Mouse (Mus musculus): ENCODE measurements around the gene Ggt1. TPM values are rescaled to one million over a fixed set of nuclear protein-coding genes. Genes with fewer than 3 reads are reported as not detected.
"Not testable (repeated sequence)": the region's sequence is repeated elsewhere in the genome, so short reads cannot be mapped to it uniquely, and the experiment has no call there.

Ggt1 gene
- total and polyA plus RNA-seq, 2 experiments from 2014 or later, result 2.3 to 3.8 TPM

GRCm38 (mm10) chr10:75516038-75516723, 45.2 kb upstream of the Ggt1 start:
- no peak for DNase-seq
- TF ChIP-seq CTCF (IDR thresholded peaks at IDR 0.05; ENCODE audit: low read depth), result no peak

GRCm38 (mm10) chr10:75516724-75517072, 44.7 kb upstream of the Ggt1 start:
- WGBS, result 1% methylated on average over 12 of the region's 12 CpGs
- Histone ChIP-seq H3K4me1 (ENCODE audit: insufficient read depth) (peaks cover 18% of the 10 kb centered on the region), H3K9ac (peak overlapping the region; percentile 93), H3K9me3 (ENCODE audit: low read length) (no peaks in the 10 kb centered on the region), H3K27me3 (ENCODE audit: insufficient read depth, low read length) (no peaks in the 10 kb centered on the region), H3K4me3 (ENCODE audit: low read depth, low read length) (peak overlapping the region; percentile 72), H3K27ac (ENCODE audit: low read depth, low read length) (peak overlapping the region; percentile 95), H3K36me3 (ENCODE audit: insufficient read depth) (peaks cover 19% of the 10 kb centered on the region), H3K4me2 (ENCODE audit: low read depth) (peak overlapping the region; percentile 85)
- DNase-seq (no peak), ATAC-seq (no peak)
- TF ChIP-seq CTCF (IDR thresholded peaks at IDR 0.05; ENCODE audit: low read depth), result no peak

More at GRCm38 (mm10) chr10:75516038-75516723, 45.2 kb upstream of the Ggt1 start:
- H3K9me3 ChIP-seq (ENCODE audit: low read length), result no peaks in the 10 kb centered on the region
- H3K27me3 ChIP-seq (ENCODE audit: insufficient read depth, low read length), result no peaks in the 10 kb centered on the region
- peak overlapping the region; percentile 95 for H3K27ac ChIP-seq (ENCODE audit: low read depth, low read length)
- H3K4me3 ChIP-seq (ENCODE audit: low read depth, low read length), result peak overlapping the region; percentile 72
- WGBS, result 27% methylated on average over 8 of the region's 8 CpGs
- peaks cover 20% of the 10 kb centered on the region for H3K36me3 ChIP-seq (ENCODE audit: insufficient read depth)
- peaks cover 18% of the 10 kb centered on the region for H3K4me1 ChIP-seq (ENCODE audit: insufficient read depth)
- H3K4me2 ChIP-seq (ENCODE audit: low read depth), result peak overlapping the region; percentile 85
- H3K9ac ChIP-seq, result peak overlapping the region; percentile 93
- no peak for ATAC-seq

- H3K36me3 ChIP-seq (ENCODE audit: insufficient read depth), result peaks cover 19% of the 10 kb centered on the region; the same call in 1 of the 2 replicates
- peak; percentile 15; the same call in 1 of the 2 replicates for TF ChIP-seq CTCF (IDR thresholded peaks at IDR 0.05; ENCODE audit: low read depth)
- H3K27me3 ChIP-seq (ENCODE audit: insufficient read depth, low read length), result no peaks in the 10 kb centered on the region
- DNase-seq (peak; percentile 93), ATAC-seq (peak; percentile 91)
- WGBS, result 2% methylated on average over 43 of the region's 52 CpGs
- H3K9me3 ChIP-seq (ENCODE audit: low read length), result no peaks in the 10 kb centered on the region
- H3K4me2 ChIP-seq (ENCODE audit: low read depth), result peak within 1 kb of the TSS; percentile 85
- peak within 1 kb of the TSS; percentile 72 for H3K4me3 ChIP-seq (ENCODE audit: low read depth, low read length)
- H3K27ac ChIP-seq (ENCODE audit: low read depth, low read length), result peak within 1 kb of the TSS; percentile 95
- peaks cover 18% of the 10 kb centered on the region for H3K4me1 ChIP-seq (ENCODE audit: insufficient read depth)
- H3K9ac ChIP-seq, result peak within 1 kb of the TSS; percentile 93
These were observed 44.2 kb upstream of the Ggt1 start, which contains the start of gene Snrpd3 for GRCm38 (mm10) chr10:75517073-75517757. Snrpd3 (plus strand) TSS chr10:75517551.

- peak within 1 kb of the TSS; percentile 85 for H3K4me2 ChIP-seq (ENCODE audit: low read depth)
- no peaks in the 10 kb centered on the region for H3K9me3 ChIP-seq (ENCODE audit: low read length)
- ATAC-seq (peak; percentile 96), DNase-seq (peak; percentile 98)
- H3K4me3 ChIP-seq (ENCODE audit: low read depth, low read length), result peak within 1 kb of the TSS; percentile 72
- TF ChIP-seq CTCF (IDR thresholded peaks at IDR 0.05; ENCODE audit: low read depth), result no peak
- H3K9ac ChIP-seq, result peak within 1 kb of the TSS; percentile 93
- peaks cover 19% of the 10 kb centered on the region; the same call in 1 of the 2 replicates for H3K36me3 ChIP-seq (ENCODE audit: insufficient read depth)
- H3K4me1 ChIP-seq (ENCODE audit: insufficient read depth), result peaks cover 18% of the 10 kb centered on the region
- H3K27ac ChIP-seq (ENCODE audit: low read depth, low read length), result peak within 1 kb of the TSS; percentile 95
- WGBS, result under 1% methylated on average over 20 of the region's 20 CpGs
- H3K27me3 ChIP-seq (ENCODE audit: insufficient read depth, low read length), result no peaks in the 10 kb centered on the region
These were observed 43.7 kb upstream of the Ggt1 start, which contains the start of gene Gucd1 for GRCm38 (mm10) chr10:75517758-75518143. Gucd1 (minus strand) TSS chr10:75517972.

GRCm38 (mm10) chr10:75520581-75520980, 40.8 kb upstream of the Ggt1 start:
- Histone ChIP-seq H3K4me2 (ENCODE audit: low read depth) (no peak overlapping the region), H3K36me3 (ENCODE audit: insufficient read depth) (peaks cover 29% of the 10 kb centered on the region), H3K4me3 (ENCODE audit: low read depth, low read length) (no peak overlapping the region), H3K9ac (no peak overlapping the region), H3K4me1 (ENCODE audit: insufficient read depth) (peaks cover 18% of the 10 kb centered on the region), H3K9me3 (ENCODE audit: low read length) (no peaks in the 10 kb centered on the region), H3K27ac (ENCODE audit: low read depth, low read length) (no peak overlapping the region), H3K27me3 (ENCODE audit: insufficient read depth, low read length) (no peaks in the 10 kb centered on the region)
- no peak for DNase-seq
- no peak for ATAC-seq
- no peak for TF ChIP-seq CTCF (IDR thresholded peaks at IDR 0.05; ENCODE audit: low read depth)
- 92% methylated on average over 5 of the region's 5 CpGs for WGBS

- DNase-seq (no peak), ATAC-seq (no peak)
- no peaks in the 10 kb centered on the region for H3K9me3 ChIP-seq (ENCODE audit: low read length)
- H3K27me3 ChIP-seq (ENCODE audit: insufficient read depth, low read length), result no peaks in the 10 kb centered on the region
- H3K9ac ChIP-seq, result no peak overlapping the region
- H3K27ac ChIP-seq (ENCODE audit: low read depth, low read length), result no peak overlapping the region
- no peak for TF ChIP-seq CTCF (IDR thresholded peaks at IDR 0.05; ENCODE audit: low read depth)
- peaks cover 34% of the 10 kb centered on the region for H3K36me3 ChIP-seq (ENCODE audit: insufficient read depth)
- 88% methylated on average over 4 of the region's 4 CpGs for WGBS
- no peak overlapping the region for H3K4me3 ChIP-seq (ENCODE audit: low read depth, low read length)
- peaks cover 8% of the 10 kb centered on the region; the same call in 1 of the 2 replicates for H3K4me1 ChIP-seq (ENCODE audit: insufficient read depth)
- H3K4me2 ChIP-seq (ENCODE audit: low read depth), result no peak overlapping the region
These were observed 39.8 kb upstream of the Ggt1 start for GRCm38 (mm10) chr10:75521643-75522042.

GRCm38 (mm10) chr10:75525450-75525849, 36.0 kb upstream of the Ggt1 start:
- H3K27ac ChIP-seq (ENCODE audit: low read depth, low read length); H3K4me2 ChIP-seq (ENCODE audit: low read depth); DNase-seq; H3K4me1 ChIP-seq (ENCODE audit: insufficient read depth); H3K9me3 ChIP-seq (ENCODE audit: low read length); H3K4me3 ChIP-seq (ENCODE audit: low read depth, low read length); H3K27me3 ChIP-seq (ENCODE audit: insufficient read depth, low read length); H3K9ac ChIP-seq; ATAC-seq: not testable (repeated sequence)
- peaks cover 29% of the 10 kb centered on the region for H3K36me3 ChIP-seq (ENCODE audit: insufficient read depth)
- WGBS, result 91% methylated on average over 9 of the region's 9 CpGs

Data from forebrain, postnatal 0 days (tissue).